In the genomic region with DNA sequence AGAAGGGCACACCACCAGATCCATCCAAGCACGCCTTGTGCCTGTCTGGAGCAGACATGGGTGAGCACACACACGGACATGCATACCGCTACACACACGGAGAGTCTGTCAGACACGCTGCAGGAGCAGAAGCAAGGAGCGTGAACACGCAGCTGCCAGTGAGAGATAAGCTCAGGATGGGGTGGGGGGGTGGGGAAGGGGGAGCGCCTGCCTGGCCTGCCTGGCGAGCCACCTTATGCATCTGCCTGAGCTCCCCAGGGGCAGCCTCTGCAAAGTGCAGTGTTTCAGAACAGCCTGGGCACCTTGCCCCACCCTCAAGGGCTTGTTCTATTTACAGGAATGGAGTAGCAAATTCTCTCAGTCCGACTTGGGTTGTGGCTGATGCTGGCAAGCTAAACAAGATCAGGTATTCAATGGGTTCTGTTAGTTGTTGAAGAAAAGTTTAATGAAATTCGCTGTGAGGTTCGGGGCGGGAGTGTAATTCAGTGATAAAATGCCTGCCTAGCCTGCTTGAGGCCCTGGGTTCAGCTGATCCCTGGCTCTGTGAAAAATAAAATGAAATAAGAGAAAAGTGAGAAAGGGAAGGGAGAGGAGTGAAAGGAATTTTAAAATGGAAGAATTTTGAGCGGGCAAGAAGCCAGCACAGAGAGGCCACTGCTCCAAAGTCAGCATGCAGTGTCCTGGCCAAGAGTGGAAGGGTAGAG, we compare ENCODE assay signal across 8 mouse cellular contexts. TPM values are rescaled to one million over a fixed set of nuclear protein-coding genes. Genes with fewer than 3 reads are reported as not detected.
DNase-seq lines count a peak whose midpoint lies in the region; ATAC-seq and TF ChIP-seq lines count a peak whose summit lies in the region.

No protein-coding gene starts in this region.

- no peak for DNase-seq in embryonic facial prominence, embryonic 10.5 days (ENCODE audit: low spot score)
- peak; percentile 90 for DNase-seq in G1E (ENCODE audit: low spot score)
- peak; percentile 73 for DNase-seq in lung, postnatal 36 days
- no peak for DNase-seq in cerebellum, adult 18-20 months
- DNase-seq in T-cell, adult 2 months (ENCODE audit: low spot score), result no peak
- no peak for DNase-seq in kidney, adult 11 months

- 26% methylated on average over 14 of the region's 14 CpGs for WGBS in embryonic facial prominence, embryonic 12.5 days
- WGBS in embryonic facial prominence, embryonic 10.5 days, result 33% methylated on average over 14 of the region's 14 CpGs

- no peak overlapping the region for H3K9ac ChIP-seq in embryonic facial prominence, embryonic 12.5 days

- peaks cover 7% of the 10 kb centered on the region for H3K4me1 ChIP-seq in embryonic facial prominence, embryonic 12.5 days
- H3K4me1 ChIP-seq in embryonic facial prominence, embryonic 10.5 days, result peaks cover 9% of the 10 kb centered on the region
- peaks cover 73% of the 10 kb centered on the region for H3K4me1 ChIP-seq in G1E (ENCODE audit: insufficient read depth, low read depth, low read length)

- peak overlapping the region; percentile 11 for H3K4me2 ChIP-seq in embryonic facial prominence, embryonic 12.5 days (replicated peaks)

- no peaks in the 10 kb centered on the region for H3K36me3 ChIP-seq in embryonic facial prominence, embryonic 12.5 days
- no peaks in the 10 kb centered on the region for H3K36me3 ChIP-seq in embryonic facial prominence, embryonic 10.5 days (replicated peaks)
- H3K36me3 ChIP-seq in G1E (replicated peaks), result peaks cover 2% of the 10 kb centered on the region

- ATAC-seq in embryonic facial prominence, embryonic 12.5 days (ENCODE audit: insufficient number of reproducible peaks, insufficient read depth, low FRiP score, low TSS enrichment), result no peak
- ATAC-seq in G1E (ENCODE audit: extremely low read depth, insufficient number of reproducible peaks, low FRiP score, poor library complexity, severe bottlenecking), result peak; percentile 95
- ATAC-seq in hematopoietic stem cell, adult 5-6 weeks (replicated peaks in 1 of 2; ENCODE audit: insufficient read depth in 1 of 2, low FRiP score in 2 of 2, low TSS enrichment in 1 of 2, low read depth in 1 of 2, poor library complexity in 2 of 2, severe bottlenecking in 2 of 2), result 0 out of 4 replicates have a peak, but pooled peaks have one; percentile 5 to 10

- no peak overlapping the region for H3K27ac ChIP-seq in embryonic facial prominence, embryonic 12.5 days
- no peak overlapping the region for H3K27ac ChIP-seq in embryonic facial prominence, embryonic 10.5 days (replicated peaks)

- H3K27me3 ChIP-seq in embryonic facial prominence, embryonic 12.5 days, result peaks cover 42% of the 10 kb centered on the region
- peaks cover 76% of the 10 kb centered on the region for H3K27me3 ChIP-seq in embryonic facial prominence, embryonic 10.5 days (replicated peaks; ENCODE audit: low read depth, poor library complexity, severe bottlenecking)
- no peaks in the 10 kb centered on the region for H3K27me3 ChIP-seq in G1E (ENCODE audit: insufficient read depth, low read length)

- no peaks in the 10 kb centered on the region for H3K9me3 ChIP-seq in embryonic facial prominence, embryonic 12.5 days
- H3K9me3 ChIP-seq in embryonic facial prominence, embryonic 10.5 days, result no peaks in the 10 kb centered on the region
- H3K9me3 ChIP-seq in G1E (replicated peaks), result no peaks in the 10 kb centered on the region

- H3K4me3 ChIP-seq in embryonic facial prominence, embryonic 12.5 days, result no peak overlapping the region
- no peak overlapping the region for H3K4me3 ChIP-seq in embryonic facial prominence, embryonic 10.5 days
- H3K4me3 ChIP-seq in G1E (ENCODE audit: low read depth, low read length), result peak overlapping the region; percentile 68

- no peak for TF ChIP-seq CTCF in G1E (IDR thresholded peaks at IDR 0.05; ENCODE audit: low read depth, low read length)

RNA-seq across cellular contexts. Expression of a gene that starts 12.2 kb away (rescaled TPM):
- polyA plus RNA-seq in embryonic facial prominence, embryonic 12.5 days (2016; fragmentation: Nextera tagmentation; extraction: Ambion mirVana), result 4.1 and 4.9 TPM in 2 replicates
- 3.2 and 3.3 TPM in 2 replicates for polyA plus RNA-seq in embryonic facial prominence, embryonic 10.5 days (2016; fragmentation: Nextera tagmentation; extraction: Ambion mirVana)
- total RNA-seq in G1E (2014; fragmentation: Nextera tagmentation), result 38.2 and 53.9 TPM in 2 replicates
- 11.0 and 12.5 TPM in 2 replicates for total RNA-seq in G1E (2017)
- polyA plus RNA-seq in G1E (2012), result 135 and 153 TPM in 2 replicates
- 6.4 and 6.9 TPM in 2 replicates for total RNA-seq in hematopoietic stem cell, adult 5-6 weeks (2017)

RNA-seq across cellular contexts. Expression of a gene that starts 26.2 kb away (rescaled TPM):
- polyA plus RNA-seq in embryonic facial prominence, embryonic 12.5 days (2016; fragmentation: Nextera tagmentation; extraction: Ambion mirVana), result 81.4 and 87.0 TPM in 2 replicates
- 74.0 and 81.3 TPM in 2 replicates for polyA plus RNA-seq in embryonic facial prominence, embryonic 10.5 days (2016; fragmentation: Nextera tagmentation; extraction: Ambion mirVana)
- total RNA-seq in G1E (2014; fragmentation: Nextera tagmentation) (13.4 and 18.5 TPM in 2 replicates), G1E (2017) (22.2 and 25.4 TPM in 2 replicates)
- 11.4 and 11.5 TPM in 2 replicates for polyA plus RNA-seq in G1E (2012)
- 30.4 and 35.1 TPM in 2 replicates for total RNA-seq in hematopoietic stem cell, adult 5-6 weeks (2017)

RNA-seq across cellular contexts. Expression of a gene that starts 38.3 kb away (rescaled TPM):
- polyA plus RNA-seq in embryonic facial prominence, embryonic 12.5 days (2016; fragmentation: Nextera tagmentation; extraction: Ambion mirVana), result 48.1 and 51.0 TPM in 2 replicates
- 20.8 and 22.2 TPM in 2 replicates for polyA plus RNA-seq in embryonic facial prominence, embryonic 10.5 days (2016; fragmentation: Nextera tagmentation; extraction: Ambion mirVana)
- total RNA-seq in G1E (2014; fragmentation: Nextera tagmentation), result 2.5 and 4.3 TPM in 2 replicates
- total RNA-seq in G1E (2017), result 1.2 and 1.3 TPM in 2 replicates
- polyA plus RNA-seq in G1E (2012), result 4.9 and 7.0 TPM in 2 replicates
- 4.0 and 4.5 TPM in 2 replicates for total RNA-seq in hematopoietic stem cell, adult 5-6 weeks (2017)

Comparison
In these comparisons a context has a peak if more than half of its experiments do, and no peak if none do; other contexts are left out.
1. DNase-seq: peak in G1E (single experiment) and lung, postnatal 36 days (single experiment); none in embryonic facial prominence, embryonic 10.5 days (single experiment), cerebellum, adult 18-20 months (0 of 2), T-cell, adult 2 months (single experiment) and kidney, adult 11 months (single experiment).
2. RNA of a gene that starts 12.2 kb away (polyA plus RNA-seq): 135 to 153 TPM in G1E; 4.1 to 4.9 TPM in embryonic facial prominence, embryonic 12.5 days and 3.2 to 3.3 TPM in embryonic facial prominence, embryonic 10.5 days; every median in the first group is over 10 times any median in the second.